Mouse (Mus musculus): ENCODE measurements at regions not wholly inside any gene's neighbourhood (a gene's known extent, or its start where the extent isn't known, plus 50 kb on each side); places are given as distances from the start of the nearest gene placed in this dataset.

DNA sequence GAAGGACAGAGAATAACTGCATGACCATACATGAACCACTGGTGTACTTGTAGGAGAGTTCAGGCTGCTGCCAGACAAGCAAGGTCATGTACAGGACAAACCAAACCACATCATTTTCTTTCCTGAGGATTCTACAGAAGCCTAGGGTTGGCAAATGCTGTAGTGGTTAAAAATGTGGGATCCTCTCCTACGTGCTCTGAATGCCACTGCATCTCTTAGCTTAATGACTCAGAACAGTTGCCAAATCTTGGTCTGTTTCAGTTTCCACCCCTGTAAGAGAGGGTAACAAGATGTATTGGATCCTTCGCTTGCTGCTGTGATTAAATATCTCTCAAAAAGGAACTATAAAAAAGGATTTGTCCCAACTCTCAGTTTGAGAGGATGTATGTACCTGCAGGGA lies 938.1 kb downstream of the 4930444P10Rik start:
- Histone ChIP-seq H3K9ac (no peak overlapping the region), H3K4me3 (replicated peaks) (no peak overlapping the region), H3K36me3 (replicated peaks) (no peaks in the 10 kb centered on the region), H3K27me3 (no peaks in the 10 kb centered on the region), H3K4me2 (no peak overlapping the region), H3K9me3 (no peaks in the 10 kb centered on the region), H3K4me1 (no peaks in the 10 kb centered on the region), H3K27ac (no peak overlapping the region)
- ATAC-seq (ENCODE audit: low FRiP score), result no peak
- 88% methylated on average over 2 of the region's 2 CpGs for WGBS

DNA sequence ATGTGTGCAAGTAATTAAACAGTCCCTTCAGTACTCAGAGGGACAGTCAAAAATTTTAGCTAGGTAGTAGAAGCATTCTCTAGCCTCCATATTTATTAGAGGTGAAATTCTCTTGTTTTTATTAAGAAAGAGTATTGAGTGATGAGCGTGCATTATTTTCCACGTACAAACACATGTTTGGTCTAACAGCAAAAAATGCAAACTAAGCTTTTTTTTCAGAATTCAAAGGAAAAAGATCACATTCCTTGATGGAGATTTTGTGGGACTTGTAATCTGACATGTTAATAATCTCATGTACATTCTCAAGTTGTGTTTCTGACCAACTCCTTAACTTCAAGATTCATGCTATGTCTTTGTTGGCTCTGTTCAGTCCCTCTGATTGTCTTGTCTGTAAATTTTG lies 939.2 kb downstream of the 4930444P10Rik start:
- no peaks in the 10 kb centered on the region for H3K36me3 ChIP-seq (replicated peaks)
- H3K9me3 ChIP-seq, result no peaks in the 10 kb centered on the region
- no peaks in the 10 kb centered on the region for H3K27me3 ChIP-seq
- H3K4me1 ChIP-seq, result no peaks in the 10 kb centered on the region
- H3K4me3 ChIP-seq (replicated peaks), result no peak overlapping the region
- H3K27ac ChIP-seq, result no peak overlapping the region
- 84% methylated on average over 2 of the region's 2 CpGs for WGBS
- H3K9ac ChIP-seq, result no peak overlapping the region
- no peak for ATAC-seq (ENCODE audit: low FRiP score)
- no peak overlapping the region for H3K4me2 ChIP-seq

DNA sequence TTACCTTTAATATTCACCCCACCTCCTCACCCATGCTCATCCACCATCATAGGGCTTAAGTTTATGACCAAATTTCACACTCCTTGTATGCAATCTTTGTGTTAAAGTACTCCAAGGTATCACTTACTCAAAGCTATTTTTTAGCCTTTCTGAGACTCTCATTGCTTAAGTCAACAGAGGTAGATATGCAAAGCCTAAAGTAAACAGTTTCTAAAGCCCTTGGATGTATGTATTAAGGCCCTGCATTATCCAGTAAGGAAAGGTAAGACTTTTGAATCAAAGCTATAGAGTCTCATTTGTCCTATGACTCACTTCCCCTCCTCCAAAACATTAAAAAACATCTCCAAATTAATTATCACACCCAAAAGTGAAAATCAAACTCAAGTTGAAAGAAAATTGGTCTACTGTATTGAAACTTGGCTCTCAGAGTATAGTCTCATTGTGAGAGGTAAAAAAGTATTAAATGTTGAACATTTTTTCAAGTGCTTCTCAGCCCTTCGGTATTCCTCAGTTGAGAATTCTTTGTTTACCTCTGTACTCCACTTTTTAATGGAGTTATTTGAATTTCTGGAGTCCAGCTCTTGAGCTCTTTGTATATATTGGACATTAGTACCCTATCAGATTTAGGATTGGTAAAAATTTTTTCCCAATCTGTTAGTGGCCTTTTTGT lies 949.1 kb downstream of the 4930444P10Rik start:
- no peaks in the 10 kb centered on the region for H3K36me3 ChIP-seq (replicated peaks)
- ATAC-seq (ENCODE audit: low FRiP score), result no peak
- H3K4me1 ChIP-seq, result no peaks in the 10 kb centered on the region
- H3K27me3 ChIP-seq, result no peaks in the 10 kb centered on the region
- no peak overlapping the region for H3K27ac ChIP-seq
- H3K9me3 ChIP-seq, result no peaks in the 10 kb centered on the region
- H3K4me3 ChIP-seq (replicated peaks), result no peak overlapping the region
- no peak overlapping the region for H3K9ac ChIP-seq
- no peak overlapping the region for H3K4me2 ChIP-seq
- WGBS, result 83% methylated on average over 1 of the region's 1 CpGs

DNA sequence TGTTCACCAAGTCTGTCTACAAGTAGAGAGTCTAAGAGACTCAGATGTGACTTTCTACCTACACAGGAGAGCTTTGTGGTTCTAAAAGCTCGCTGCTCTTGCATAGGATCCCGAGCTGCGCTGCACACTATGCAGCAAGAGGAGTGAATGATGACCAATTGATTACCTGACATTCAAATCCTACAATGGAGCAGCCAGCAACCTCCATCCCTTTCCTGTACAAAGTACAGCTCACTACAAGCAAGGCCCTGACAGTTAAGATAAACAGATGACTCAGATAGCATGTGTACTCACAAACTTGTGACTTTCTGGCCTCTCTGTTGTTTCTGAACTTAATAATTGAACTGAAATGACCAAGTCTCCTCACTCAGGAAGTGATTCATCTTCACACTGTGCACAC lies 974.7 kb downstream of the 4930444P10Rik start:
- H3K4me1 ChIP-seq, result no peaks in the 10 kb centered on the region
- no peak for ATAC-seq (ENCODE audit: low FRiP score)
- no peak overlapping the region for H3K27ac ChIP-seq
- no peaks in the 10 kb centered on the region for H3K9me3 ChIP-seq
- H3K27me3 ChIP-seq, result no peaks in the 10 kb centered on the region
- H3K36me3 ChIP-seq (replicated peaks), result no peaks in the 10 kb centered on the region
- H3K4me3 ChIP-seq (replicated peaks), result no peak overlapping the region
- no peak overlapping the region for H3K9ac ChIP-seq
- 89% methylated on average over 3 of the region's 3 CpGs for WGBS
- H3K4me2 ChIP-seq, result no peak overlapping the region

DNA sequence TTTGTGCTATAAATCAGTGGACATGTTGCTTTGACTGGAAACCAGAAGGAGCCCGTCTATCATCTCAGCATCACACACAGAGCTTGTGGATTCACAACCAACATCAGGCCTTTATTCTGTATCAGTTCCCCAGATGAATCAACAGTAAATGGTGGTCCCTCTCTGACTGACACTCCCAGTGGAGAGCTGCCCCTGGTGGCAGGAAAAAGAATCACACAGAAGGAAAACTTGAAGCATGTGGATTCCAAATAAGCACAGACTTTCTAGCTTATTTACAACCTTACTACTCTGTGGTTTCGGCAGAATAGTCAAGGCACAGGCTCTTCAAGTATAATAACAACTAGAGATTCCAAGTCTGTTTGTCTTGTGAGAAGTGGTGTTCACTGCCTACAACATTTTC lies 981.7 kb downstream of the 4930444P10Rik start:
- 84% methylated on average over 2 of the region's 2 CpGs for WGBS
- H3K9ac ChIP-seq, result no peak overlapping the region
- H3K36me3 ChIP-seq (replicated peaks), result no peaks in the 10 kb centered on the region
- no peaks in the 10 kb centered on the region for H3K27me3 ChIP-seq
- H3K4me3 ChIP-seq (replicated peaks), result no peak overlapping the region
- no peak overlapping the region for H3K27ac ChIP-seq
- no peaks in the 10 kb centered on the region for H3K4me1 ChIP-seq
- ATAC-seq (ENCODE audit: low FRiP score), result no peak
- no peak overlapping the region for H3K4me2 ChIP-seq
- H3K9me3 ChIP-seq, result no peaks in the 10 kb centered on the region

DNA sequence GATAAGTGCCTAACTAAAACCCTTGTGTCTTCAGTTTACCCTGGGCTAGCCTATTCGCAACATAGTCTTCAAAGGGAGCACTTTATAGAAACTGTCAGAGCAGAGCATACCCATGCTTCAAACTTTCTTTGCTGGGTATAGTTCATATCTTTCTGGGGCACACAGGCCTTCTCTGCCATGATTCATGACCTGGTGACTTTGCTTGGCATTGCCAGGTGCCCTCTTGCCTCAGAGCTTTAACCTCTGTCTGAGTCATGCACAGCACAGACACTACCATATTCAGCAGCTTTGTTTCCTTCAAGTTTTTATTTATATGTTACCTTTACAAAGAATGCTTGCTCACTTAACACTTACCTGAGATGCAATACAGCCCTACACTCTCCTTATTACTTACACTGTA lies 1022.8 kb downstream of the 4930444P10Rik start:
- no peaks in the 10 kb centered on the region for H3K27me3 ChIP-seq
- H3K36me3 ChIP-seq (replicated peaks), result no peaks in the 10 kb centered on the region
- WGBS, result 87% methylated on average over 1 of the region's 1 CpGs
- no peaks in the 10 kb centered on the region for H3K9me3 ChIP-seq
- H3K27ac ChIP-seq, result no peak overlapping the region
- ATAC-seq (ENCODE audit: low FRiP score), result no peak
- H3K9ac ChIP-seq, result no peak overlapping the region
- no peak overlapping the region for H3K4me2 ChIP-seq
- H3K4me1 ChIP-seq, result no peaks in the 10 kb centered on the region
- no peak overlapping the region for H3K4me3 ChIP-seq (replicated peaks)

- no peak overlapping the region for H3K4me2 ChIP-seq
- no peak for ATAC-seq (ENCODE audit: low FRiP score)
- H3K27ac ChIP-seq, result no peak overlapping the region
- H3K9ac ChIP-seq, result no peak overlapping the region
- H3K36me3 ChIP-seq (replicated peaks), result no peaks in the 10 kb centered on the region
- WGBS, result 62% methylated on average over 1 of the region's 1 CpGs
- no peak overlapping the region for H3K4me3 ChIP-seq (replicated peaks)
- no peaks in the 10 kb centered on the region for H3K4me1 ChIP-seq
- no peaks in the 10 kb centered on the region for H3K27me3 ChIP-seq
- no peaks in the 10 kb centered on the region for H3K9me3 ChIP-seq
These were observed 1059.1 kb downstream of the 4930444P10Rik start for GRCm38 (mm10) chr1:15034047-15034446.

DNA sequence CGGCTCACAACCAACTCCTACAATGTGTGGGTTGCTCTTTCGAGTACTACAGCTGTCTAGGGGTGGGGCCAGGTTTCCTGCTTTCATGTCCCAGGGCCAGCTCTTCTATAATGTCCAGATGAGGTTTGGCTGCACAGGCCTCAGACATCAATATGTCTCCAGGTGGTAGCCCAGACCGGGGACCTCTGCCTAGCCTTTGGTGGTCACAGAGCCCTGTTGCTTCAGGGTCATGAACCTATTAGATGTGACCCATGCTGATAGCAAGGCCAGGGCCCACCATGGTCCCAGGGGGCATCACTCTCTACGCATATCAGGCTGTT lies 1074.7 kb downstream of the 4930444P10Rik start:
- Histone ChIP-seq H3K4me2 (no peak overlapping the region), H3K9ac (no peak overlapping the region), H3K9me3 (no peaks in the 10 kb centered on the region), H3K4me1 (no peaks in the 10 kb centered on the region), H3K36me3 (replicated peaks) (no peaks in the 10 kb centered on the region), H3K4me3 (replicated peaks) (no peak overlapping the region), H3K27me3 (no peaks in the 10 kb centered on the region), H3K27ac (no peak overlapping the region)
- no peak for ATAC-seq (ENCODE audit: low FRiP score)
- WGBS, result 81% methylated on average over 4 of the region's 4 CpGs

- H3K36me3 ChIP-seq (replicated peaks), result no peaks in the 10 kb centered on the region
- 60% methylated on average over 9 of the region's 9 CpGs for WGBS
- no peaks in the 10 kb centered on the region for H3K27me3 ChIP-seq
- no peak overlapping the region for H3K9ac ChIP-seq
- no peak overlapping the region for H3K27ac ChIP-seq
- no peak overlapping the region for H3K4me3 ChIP-seq (replicated peaks)
- no peaks in the 10 kb centered on the region for H3K9me3 ChIP-seq
- H3K4me2 ChIP-seq, result no peak overlapping the region
- no peaks in the 10 kb centered on the region for H3K4me1 ChIP-seq
- ATAC-seq (ENCODE audit: low FRiP score), result no peak
These were observed 1075.3 kb downstream of the 4930444P10Rik start for GRCm38 (mm10) chr1:15017689-15018459.

DNA sequence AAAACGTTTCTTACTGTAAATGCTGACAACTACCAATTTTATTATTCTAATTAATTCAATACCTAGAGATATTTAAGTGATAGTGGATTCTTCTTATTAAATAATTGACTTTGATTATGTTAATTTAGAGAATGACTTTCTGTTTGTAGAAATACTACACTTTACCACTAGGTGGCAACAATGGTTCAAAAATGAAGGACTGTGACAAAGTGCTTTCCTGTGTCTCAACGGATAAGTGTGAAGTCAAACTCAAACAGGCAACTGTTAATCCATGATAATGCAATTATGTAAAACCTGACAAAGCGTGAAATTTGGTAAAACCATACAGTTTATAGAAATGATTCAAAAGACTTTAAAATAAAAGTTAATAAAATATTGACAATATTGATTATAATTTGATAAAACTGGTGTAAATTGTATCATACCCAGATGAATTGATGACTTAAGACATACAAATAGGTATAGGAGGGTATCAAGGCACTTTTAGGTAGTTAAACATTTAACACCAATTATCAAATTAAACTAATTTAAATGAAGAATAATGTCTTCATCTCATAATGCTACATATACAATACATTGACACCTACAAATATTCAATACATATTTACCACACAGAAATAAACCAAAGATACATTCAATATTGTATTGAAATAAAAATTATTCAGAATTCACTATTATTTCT lies 1085.3 kb downstream of the 4930444P10Rik start:
- no peaks in the 10 kb centered on the region for H3K27me3 ChIP-seq
- ATAC-seq (ENCODE audit: low FRiP score), result peak; percentile 89
- WGBS, result 7% methylated on average over 3 of the region's 3 CpGs
- H3K36me3 ChIP-seq (replicated peaks), result no peaks in the 10 kb centered on the region
- no peak overlapping the region for H3K4me3 ChIP-seq (replicated peaks)
- H3K4me2 ChIP-seq, result no peak overlapping the region
- H3K9ac ChIP-seq, result no peak overlapping the region
- H3K4me1 ChIP-seq, result no peaks in the 10 kb centered on the region
- H3K9me3 ChIP-seq, result no peaks in the 10 kb centered on the region
- H3K27ac ChIP-seq, result no peak overlapping the region

DNA sequence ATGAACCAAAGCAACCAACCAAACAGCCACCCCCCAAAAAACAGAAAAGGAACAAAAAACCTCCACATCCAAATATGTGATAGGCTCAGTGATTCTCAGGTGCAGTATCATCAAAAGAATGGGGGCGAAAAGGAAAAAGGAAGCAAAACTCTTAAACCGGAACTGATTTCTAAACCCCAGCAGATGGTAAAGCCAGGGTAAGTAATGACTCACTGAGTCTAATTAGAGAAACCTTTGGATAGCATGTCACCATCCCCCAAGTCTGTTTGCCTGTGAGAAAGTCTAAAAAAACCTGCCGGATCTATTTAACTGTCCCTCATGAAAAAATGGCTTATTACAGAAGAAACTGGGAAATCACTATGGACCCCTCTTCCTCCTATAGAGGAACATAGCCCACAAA lies 1097.8 kb downstream of the 4930444P10Rik start:
- Histone ChIP-seq H3K9me3 (no peaks in the 10 kb centered on the region), H3K4me1 (no peaks in the 10 kb centered on the region)

DNA sequence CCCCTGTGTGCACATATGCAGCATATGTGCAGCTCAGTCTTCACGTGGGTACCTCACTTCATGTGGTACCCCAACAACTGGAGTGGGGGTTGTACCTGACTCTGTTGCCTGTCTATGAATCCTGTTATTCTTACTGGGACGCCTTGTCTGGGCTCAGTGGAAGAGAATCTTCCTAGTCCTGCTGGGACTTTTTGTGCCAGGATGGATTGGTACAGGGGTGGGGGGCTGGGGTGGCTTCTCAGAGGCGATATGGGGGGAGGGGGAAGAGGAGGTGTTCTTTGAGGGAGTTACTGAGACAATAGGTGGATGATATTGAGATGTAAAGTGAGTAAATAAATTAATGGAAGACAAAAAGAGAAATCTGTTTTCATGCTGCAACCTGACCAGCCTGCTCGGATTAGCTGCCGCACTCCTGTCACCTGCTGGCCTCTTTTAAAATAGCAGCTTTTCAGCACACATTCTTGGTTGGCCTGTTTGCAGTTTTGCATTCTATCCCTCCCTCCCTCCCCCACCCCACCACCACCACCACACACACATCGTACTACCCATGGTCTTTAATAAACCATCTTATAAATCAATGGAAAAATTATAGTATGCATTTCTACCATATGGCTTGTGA lies 1112.9 kb downstream of the 4930444P10Rik start:
- Histone ChIP-seq H3K4me2 (no peak overlapping the region), H3K4me3 (replicated peaks) (no peak overlapping the region), H3K9ac (no peak overlapping the region), H3K36me3 (replicated peaks) (no peaks in the 10 kb centered on the region), H3K27me3 (no peaks in the 10 kb centered on the region), H3K9me3 (no peaks in the 10 kb centered on the region), H3K27ac (no peak overlapping the region), H3K4me1 (no peaks in the 10 kb centered on the region)
- ATAC-seq (ENCODE audit: low FRiP score), result 0 out of 2 replicates have a peak, but pooled peaks have one; percentile 41
- WGBS, result 48% methylated on average over 6 of the region's 6 CpGs

More for the DNA sequence above, 1097.8 kb downstream of the 4930444P10Rik start:
- Histone ChIP-seq H3K27me3 (no peaks in the 10 kb centered on the region), H3K27ac (no peak overlapping the region), H3K36me3 (replicated peaks) (no peaks in the 10 kb centered on the region), H3K9ac (no peak overlapping the region), H3K4me2 (no peak overlapping the region), H3K4me3 (replicated peaks) (no peak overlapping the region)
- no peak for ATAC-seq (ENCODE audit: low FRiP score)
- WGBS, result 91% methylated on average over 3 of the region's 3 CpGs
